8 mouse cellular contexts compared by ENCODE assay signal in the genomic region with DNA sequence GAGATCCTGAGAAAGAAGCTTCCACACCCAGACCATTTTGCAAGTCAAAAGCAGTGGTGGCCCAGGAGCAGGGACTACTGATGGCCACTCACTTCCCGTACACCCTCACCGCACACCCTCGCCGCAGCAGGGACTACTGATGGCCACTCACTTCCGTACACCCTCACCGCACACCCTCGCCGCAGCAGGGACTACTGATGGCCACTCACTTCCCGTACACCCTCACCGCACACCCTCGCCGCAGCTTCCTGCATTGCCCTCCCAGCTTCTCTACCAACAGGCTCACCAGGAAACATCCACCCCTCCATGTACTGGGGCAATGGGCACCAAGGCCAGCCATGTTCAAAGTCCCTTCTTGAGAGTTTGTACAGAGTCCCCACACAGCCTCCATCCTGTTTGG.
DNase-seq lines count a peak whose midpoint lies in the region; ATAC-seq and TF ChIP-seq lines count a peak whose summit lies in the region.
"Not testable (repeated sequence)": the region's sequence is repeated elsewhere in the genome, so short reads cannot be mapped to it uniquely, and the experiment has no call there.

No protein-coding gene starts in this region.

- peak overlapping the region in 1 of 3 experiments; percentile 22 for H3K4me3 ChIP-seq in CH12.LX (replicated peaks in 1 of 3; ENCODE audit: low read depth in 2 of 3, low read length in 2 of 3, poor library complexity in 1 of 3)
- H3K4me3 ChIP-seq in embryonic facial prominence, embryonic 10.5 days; forebrain, embryonic 10.5 days; forebrain, postnatal 0 days (ENCODE audit: low read depth, low read length); hindbrain, embryonic 14.5 days (replicated peaks; ENCODE audit: low read length); limb, embryonic 14.5 days (replicated peaks; ENCODE audit: low read length); midbrain, embryonic 13.5 days (replicated peaks); olfactory bulb, adult 2 months (ENCODE audit: insufficient read depth, low read depth, low read length): not testable (repeated sequence)

- 0 out of 2 replicates have a peak, but pooled peaks have one; percentile 16 for TF ChIP-seq POLR2A in CH12.LX (IDR thresholded peaks at IDR 0.05; ENCODE audit: low read depth, low read length)
- TF ChIP-seq POLR2A in limb, embryonic 14.5 days (IDR thresholded peaks at IDR 0.05; ENCODE audit: borderline replicate concordance, extremely low read depth, insufficient read depth, insufficient read length); olfactory bulb, adult 2 months (IDR thresholded peaks at IDR 0.05; ENCODE audit: insufficient read depth, low read depth, low read length): not testable (repeated sequence)

- ATAC-seq in forebrain, postnatal 0 days; hindbrain, embryonic 14.5 days (ENCODE audit: low FRiP score); limb, embryonic 14.5 days (ENCODE audit: low FRiP score, low read depth); midbrain, embryonic 13.5 days: not testable (repeated sequence)

- not testable (repeated sequence) for TF ChIP-seq CTCF in CH12.LX (conservative IDR thresholded peaks at IDR 0.05 in 1 of 2, IDR thresholded peaks at IDR 0.05 in 1 of 2; ENCODE audit: low read depth in 2 of 2, low read length in 2 of 2); forebrain, postnatal 0 days (IDR thresholded peaks at IDR 0.05; ENCODE audit: low read depth); olfactory bulb, adult 2 months (IDR thresholded peaks at IDR 0.05; ENCODE audit: insufficient read depth, low read depth, low read length)

- in situ Hi-C loops in CH12.LX (cut with MboI; ENCODE audit: low pct_ligation_motif_present, low pct_unique_long_range_greater_than_20kb, low sequenced_read_pairs) = not testable (repeated sequence)

- not testable (repeated sequence) for DNase-seq in CH12.LX (ENCODE audit: extremely low read depth); embryonic facial prominence, embryonic 10.5 days (ENCODE audit: low spot score); forebrain, embryonic 10.5 days (ENCODE audit: extremely low spot score, low spot score); forebrain, postnatal 0 days; hindbrain, embryonic 14.5 days (ENCODE audit: low spot score); limb, embryonic 14.5 days (ENCODE audit: low spot score)

- peaks cover 25 to 76% of the 10 kb centered on the region in 2 experiments for H3K4me1 ChIP-seq in CH12.LX (ENCODE audit: control insufficient read depth in 1 of 2, insufficient read depth in 2 of 2)
- H3K4me1 ChIP-seq in embryonic facial prominence, embryonic 10.5 days = peaks cover 25% of the 10 kb centered on the region
- H3K4me1 ChIP-seq in forebrain, embryonic 10.5 days = peaks cover 35% of the 10 kb centered on the region
- H3K4me1 ChIP-seq in forebrain, postnatal 0 days (ENCODE audit: insufficient read depth); limb, embryonic 14.5 days (ENCODE audit: control insufficient read depth, insufficient read depth, low read length): not testable (repeated sequence)
- peaks cover 18% of the 10 kb centered on the region for H3K4me1 ChIP-seq in hindbrain, embryonic 14.5 days (replicated peaks; ENCODE audit: control insufficient read depth, insufficient read depth, low read length)
- H3K4me1 ChIP-seq in midbrain, embryonic 13.5 days (replicated peaks) = peaks cover 33% of the 10 kb centered on the region
- peaks cover 48% of the 10 kb centered on the region for H3K4me1 ChIP-seq in olfactory bulb, adult 2 months (ENCODE audit: control insufficient read depth, insufficient read depth, low read length)

- H3K36me3 ChIP-seq in CH12.LX (replicated peaks in 1 of 2; ENCODE audit: control insufficient read depth in 1 of 2, insufficient read depth in 1 of 2, low read length in 1 of 2) = peaks cover 50 to 80% of the 10 kb centered on the region in 2 experiments
- peaks cover 79% of the 10 kb centered on the region for H3K36me3 ChIP-seq in embryonic facial prominence, embryonic 10.5 days (replicated peaks)
- peaks cover 44% of the 10 kb centered on the region for H3K36me3 ChIP-seq in forebrain, embryonic 10.5 days (replicated peaks)
- not testable (repeated sequence) for H3K36me3 ChIP-seq in forebrain, postnatal 0 days (ENCODE audit: insufficient read depth); hindbrain, embryonic 14.5 days (replicated peaks; ENCODE audit: control insufficient read depth, insufficient read depth)
- peaks cover 46% of the 10 kb centered on the region for H3K36me3 ChIP-seq in limb, embryonic 14.5 days (ENCODE audit: control insufficient read depth, insufficient read depth, low read length)
- H3K36me3 ChIP-seq in midbrain, embryonic 13.5 days = peaks cover 12% of the 10 kb centered on the region

- not testable (repeated sequence) for H3K9me3 ChIP-seq in CH12.LX (replicated peaks; ENCODE audit: low read length); embryonic facial prominence, embryonic 10.5 days; forebrain, embryonic 10.5 days; forebrain, postnatal 0 days (ENCODE audit: low read length); hindbrain, embryonic 14.5 days (ENCODE audit: control insufficient read depth, low read length); limb, embryonic 14.5 days (ENCODE audit: control insufficient read depth, low read length); midbrain, embryonic 13.5 days

- not testable (repeated sequence) for H3K9ac ChIP-seq in CH12.LX (ENCODE audit: insufficient read depth, low read depth); forebrain, postnatal 0 days; hindbrain, embryonic 14.5 days; limb, embryonic 14.5 days (ENCODE audit: low read depth, low read length, severe bottlenecking); midbrain, embryonic 13.5 days (replicated peaks)

- 0 out of 2 replicates have a peak overlapping the region, but pooled peaks have one; percentile 13 for H3K4me2 ChIP-seq in CH12.LX (ENCODE audit: insufficient read depth, low read depth, poor library complexity, severe bottlenecking)
- H3K4me2 ChIP-seq in forebrain, postnatal 0 days (ENCODE audit: low read depth); hindbrain, embryonic 14.5 days (replicated peaks); limb, embryonic 14.5 days (replicated peaks; ENCODE audit: low read depth, low read length, severe bottlenecking); midbrain, embryonic 13.5 days (replicated peaks): not testable (repeated sequence)

- H3K27me3 ChIP-seq in CH12.LX (replicated peaks); embryonic facial prominence, embryonic 10.5 days (replicated peaks; ENCODE audit: low read depth, poor library complexity, severe bottlenecking); forebrain, embryonic 10.5 days (ENCODE audit: poor library complexity, severe bottlenecking); forebrain, postnatal 0 days (ENCODE audit: insufficient read depth, low read length); hindbrain, embryonic 14.5 days (ENCODE audit: control insufficient read depth, insufficient read depth, low read length); limb, embryonic 14.5 days (ENCODE audit: control insufficient read depth, insufficient read depth, low read length); midbrain, embryonic 13.5 days: not testable (repeated sequence)

- H3K27ac ChIP-seq in CH12.LX (ENCODE audit: insufficient read depth, low read depth) = peak overlapping the region; percentile 25; the same call in 1 of the 2 replicates
- peak overlapping the region; percentile 54 for H3K27ac ChIP-seq in embryonic facial prominence, embryonic 10.5 days (replicated peaks)
- H3K27ac ChIP-seq in forebrain, embryonic 10.5 days = peak overlapping the region; percentile 57
- H3K27ac ChIP-seq in forebrain, postnatal 0 days (ENCODE audit: low read depth, low read length) = peak overlapping the region; percentile 29; the same call in 1 of the 2 replicates
- H3K27ac ChIP-seq in hindbrain, embryonic 14.5 days = peak overlapping the region; percentile 65
- peak overlapping the region; percentile 48; the same call in 1 of the 2 replicates for H3K27ac ChIP-seq in limb, embryonic 14.5 days (replicated peaks; ENCODE audit: low read depth, low read length)
- peak overlapping the region; percentile 74 for H3K27ac ChIP-seq in midbrain, embryonic 13.5 days
- H3K27ac ChIP-seq in olfactory bulb, adult 2 months (ENCODE audit: insufficient read depth, low read depth, low read length) = peak overlapping the region; percentile 96

- not testable (repeated sequence) for TF ChIP-seq EP300 in CH12.LX (IDR thresholded peaks at IDR 0.05; ENCODE audit: low read length)

- TF ChIP-seq RAD21 in CH12.LX (IDR thresholded peaks at IDR 0.05; ENCODE audit: low read depth, low read length) = not testable (repeated sequence)

- dilution Hi-C loops in CH12.LX (cut with MboI; ENCODE audit: extremely low pct_ligation_motif_present, extremely low pct_unique_long_range_greater_than_20kb, low sequenced_read_pairs) = not testable (repeated sequence)

- WGBS in embryonic facial prominence, embryonic 10.5 days = 96% methylated on average over 12 of the region's 12 CpGs
- WGBS in forebrain, embryonic 10.5 days = 97% methylated on average over 12 of the region's 12 CpGs
- WGBS in forebrain, postnatal 0 days = 93% methylated on average over 12 of the region's 12 CpGs
- WGBS in hindbrain, embryonic 14.5 days = 94% methylated on average over 12 of the region's 12 CpGs
- WGBS in limb, embryonic 14.5 days = 95% methylated on average over 12 of the region's 12 CpGs
- 95% methylated on average over 12 of the region's 12 CpGs for WGBS in midbrain, embryonic 13.5 days
- WGBS in olfactory bulb, adult 2 months = 98% methylated on average over 12 of the region's 12 CpGs

- H3K79me2 ChIP-seq in CH12.LX (replicated peaks; ENCODE audit: control insufficient read depth, extremely low read depth, insufficient read depth, poor library complexity, severe bottlenecking) = not testable (repeated sequence)

TF ChIP-seq in CH12.LX, 34 proteins besides CTCF, POLR2A, EP300 and RAD21:
- TF ChIP-seq ELF1 (IDR thresholded peaks at IDR 0.05; ENCODE audit: low read depth, low read length) = peak; percentile 16; the same call in 1 of the 2 replicates
TF ChIP-seq in CH12.LX: peak in this region for 1; not testable (repeated sequence) for 33.

Comparison
In these comparisons a context has a peak if more than half of its experiments do, and no peak if none do; other contexts are left out.
1. H3K27ac ChIP-seq: peak in every context shown above with its lines; median percentile 96 in olfactory bulb, adult 2 months; 74 in midbrain, embryonic 13.5 days; 65 in hindbrain, embryonic 14.5 days; 57 in forebrain, embryonic 10.5 days; 54 in embryonic facial prominence, embryonic 10.5 days; 48 in limb, embryonic 14.5 days; 29 in forebrain, postnatal 0 days; 25 in CH12.LX.